ENCODE assay signal across 9 mouse cellular contexts in the genomic region with DNA sequence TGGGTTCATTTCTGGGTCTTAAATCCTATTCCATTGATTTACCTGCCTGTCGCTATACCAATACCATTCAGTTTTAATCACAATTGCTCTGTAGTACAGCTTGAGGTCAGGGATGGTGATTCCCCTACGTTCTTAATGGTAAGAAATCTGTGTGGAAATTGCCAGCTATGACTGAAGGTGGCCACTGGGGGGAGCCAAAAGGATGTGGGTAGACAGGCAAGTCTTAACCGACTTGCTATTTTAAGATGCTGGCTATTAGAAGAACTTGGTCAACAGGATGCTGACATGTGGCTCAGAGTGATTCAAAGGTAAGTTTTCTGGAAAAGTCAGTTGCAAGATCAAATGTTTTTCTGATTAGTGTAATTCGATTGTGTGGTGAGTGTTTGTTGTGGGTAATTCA. TPM values are rescaled to one million over a fixed set of nuclear protein-coding genes. Genes with fewer than 3 reads are reported as not detected.
DNase-seq lines count a peak whose midpoint lies in the region; ATAC-seq and TF ChIP-seq lines count a peak whose summit lies in the region.
"Had no signal": no experiment of that assay in that cellular context is flagged by ENCODE, and none has a peak within 500 bp of the region (broad histone marks: within the 10 kb centered on the region; RNA-seq: fewer than 3 reads in every experiment).

No protein-coding gene starts in this region.

- no peaks in the 10 kb centered on the region for H3K4me1 ChIP-seq in intestine, embryonic 14.5 days (replicated peaks; ENCODE audit: control insufficient read depth, insufficient read depth, low read length)
- no peaks in the 10 kb centered on the region for H3K4me1 ChIP-seq in intestine, embryonic 16.5 days (ENCODE audit: control insufficient read depth, insufficient read depth, low read length)
- H3K4me1 ChIP-seq in heart, postnatal 0 days (ENCODE audit: control insufficient read depth, insufficient read depth): no peaks in the 10 kb centered on the region
- H3K4me1 ChIP-seq: neural tube, embryonic 12.5 days had no signal

- H3K9ac ChIP-seq in intestine, embryonic 14.5 days (ENCODE audit: low read length): no peak overlapping the region
- no peak overlapping the region for H3K9ac ChIP-seq in intestine, embryonic 16.5 days (ENCODE audit: low read depth, low read length)
- H3K9ac ChIP-seq in heart, postnatal 0 days (replicated peaks; ENCODE audit: low read depth, low read length): no peak overlapping the region
- H3K9ac ChIP-seq: neural tube, embryonic 12.5 days had no signal

- H3K4me3 ChIP-seq in intestine, embryonic 14.5 days (ENCODE audit: low read depth, low read length): no peak overlapping the region
- no peak overlapping the region for H3K4me3 ChIP-seq in intestine, embryonic 16.5 days (ENCODE audit: low read length)
- H3K4me3 ChIP-seq in heart, postnatal 0 days (ENCODE audit: low read depth, low read length): no peak overlapping the region
- H3K4me3 ChIP-seq: neural tube, embryonic 12.5 days had no signal

- H3K27ac ChIP-seq in intestine, embryonic 14.5 days (ENCODE audit: low read depth): no peak overlapping the region
- no peak overlapping the region for H3K27ac ChIP-seq in intestine, embryonic 16.5 days (ENCODE audit: low read length)
- no peak overlapping the region for H3K27ac ChIP-seq in heart, postnatal 0 days (ENCODE audit: low read depth)
- H3K27ac ChIP-seq: neural tube, embryonic 12.5 days had no signal

- H3K27me3 ChIP-seq in intestine, embryonic 14.5 days (replicated peaks; ENCODE audit: control insufficient read depth, insufficient read depth, low read length): no peaks in the 10 kb centered on the region
- no peaks in the 10 kb centered on the region for H3K27me3 ChIP-seq in intestine, embryonic 16.5 days (replicated peaks; ENCODE audit: control insufficient read depth, insufficient read depth, low read length)
- no peaks in the 10 kb centered on the region for H3K27me3 ChIP-seq in heart, postnatal 0 days (ENCODE audit: control insufficient read depth, insufficient read depth, low read length)
- H3K27me3 ChIP-seq: neural tube, embryonic 12.5 days had no signal

- H3K36me3 ChIP-seq in intestine, embryonic 14.5 days (ENCODE audit: control insufficient read depth, insufficient read depth, low read length): no peaks in the 10 kb centered on the region
- no peaks in the 10 kb centered on the region for H3K36me3 ChIP-seq in intestine, embryonic 16.5 days (ENCODE audit: control insufficient read depth, insufficient read depth, low read length)
- H3K36me3 ChIP-seq in heart, postnatal 0 days (replicated peaks; ENCODE audit: control insufficient read depth, insufficient read depth, low read length): no peaks in the 10 kb centered on the region
- H3K36me3 ChIP-seq: neural tube, embryonic 12.5 days had no signal

- no peaks in the 10 kb centered on the region for H3K9me3 ChIP-seq in intestine, embryonic 14.5 days (ENCODE audit: control insufficient read depth, low read length)
- no peaks in the 10 kb centered on the region for H3K9me3 ChIP-seq in intestine, embryonic 16.5 days (ENCODE audit: control insufficient read depth, low read length)
- H3K9me3 ChIP-seq in heart, postnatal 0 days (replicated peaks; ENCODE audit: control insufficient read depth, low read length): no peaks in the 10 kb centered on the region
- H3K9me3 ChIP-seq: neural tube, embryonic 12.5 days had no signal

- DNase-seq in intestine, embryonic 14.5 days (ENCODE audit: low spot score): peak; percentile 78
- peak; percentile 78 for DNase-seq in adrenal gland, adult 2 months
- DNase-seq in embryo, embryonic 11 days: peak; percentile 71
- peak; percentile 54 for DNase-seq in heart, postnatal 0 days (ENCODE audit: low spot score)
- DNase-seq in layer of hippocampus, postnatal 10 days (ENCODE audit: low spot score in 2 of 2): peak; percentile 78 to 83
- DNase-seq in spleen, postnatal 4 days (ENCODE audit: low spot score in 2 of 2): peak; percentile 34 to 80

- ATAC-seq in intestine, embryonic 14.5 days (replicated peaks; ENCODE audit: low FRiP score, low TSS enrichment, low read depth): no peak
- ATAC-seq in intestine, embryonic 16.5 days: no peak
- no peak for ATAC-seq in heart, postnatal 0 days (ENCODE audit: insufficient read depth, low read depth)
- ATAC-seq in megakaryocyte, adult 5-6 weeks (ENCODE audit: poor library complexity, severe bottlenecking): peak; percentile 56

- H3K4me2 ChIP-seq in intestine, embryonic 14.5 days (ENCODE audit: low read length): no peak overlapping the region
- H3K4me2 ChIP-seq in intestine, embryonic 16.5 days (ENCODE audit: low read depth, low read length): no peak overlapping the region
- H3K4me2 ChIP-seq in heart, postnatal 0 days (ENCODE audit: low read depth, low read length): no peak overlapping the region
- H3K4me2 ChIP-seq: neural tube, embryonic 12.5 days had no signal

- 17% methylated on average over 4 of the region's 4 CpGs for WGBS in intestine, embryonic 14.5 days
- WGBS in intestine, embryonic 16.5 days: 13% methylated on average over 4 of the region's 4 CpGs
- WGBS in heart, postnatal 0 days: 12% methylated on average over 4 of the region's 4 CpGs

- TF ChIP-seq CTCF in heart, postnatal 0 days (IDR thresholded peaks at IDR 0.05; ENCODE audit: low read depth): peak; percentile 84

- TF ChIP-seq EP300 in heart, postnatal 0 days (IDR thresholded peaks at IDR 0.05; ENCODE audit: low read depth): no peak

RNA-seq across cellular contexts. Expression of a gene that starts 43.6 kb away (rescaled TPM):
- polyA plus RNA-seq in intestine, embryonic 14.5 days (2014; fragmentation: Nextera tagmentation; extraction: Ambion mirVana): 20.8 and 22.6 TPM in 2 replicates
- polyA plus RNA-seq in intestine, embryonic 16.5 days (2015; fragmentation: Nextera tagmentation; extraction: Ambion mirVana): 8.3 and 13.8 TPM in 2 replicates
- 10 to 100 TPM; 23.5 to 34.7 TPM for total RNA-seq in adrenal gland, adult 2 months (2021)
- polyA plus RNA-seq in adrenal gland, adult 2 months (2012; rRNA removed): 4.5 and 11.9 TPM in 2 replicates
- 4.5 and 4.9 TPM in 2 replicates for total RNA-seq in heart, postnatal 0 days (2014; rRNA removed; ENCODE audit: low replicate concordance)
- 11.6 and 12.7 TPM in 2 replicates for polyA plus RNA-seq in heart, postnatal 0 days (2015; fragmentation: Nextera tagmentation; extraction: Ambion mirVana)
- 10 to 100 TPM; 32.8 to 34.9 TPM for total RNA-seq in layer of hippocampus, postnatal 10 days (2021)
- 27.1 and 38.1 TPM in 2 replicates for total RNA-seq in megakaryocyte, adult 5-6 weeks (2015)
- 35.8 and 39.1 TPM in 2 replicates for total RNA-seq in megakaryocyte, adult 5-6 weeks (2017)
